Mouse (Mus musculus) ES-Bruce4 (cell line): ENCODE measurements around the gene Ubap2l. TPM values are rescaled to one million over a fixed set of nuclear protein-coding genes. Genes with fewer than 3 reads are reported as not detected.

Experiments used
- H3K27ac ChIP-seq: 2 replicates; pipeline ENCODE4 v1.5.1; 2012; ENCODE audit warnings: low read length, inconsistent platforms; ENCODE audit not compliant: insufficient read depth
- H3K27me3 ChIP-seq: 2 replicates; pipeline ENCODE4 v1.6.1; 2012; ENCODE audit warnings: mild to moderate bottlenecking, low read length, inconsistent platforms; ENCODE audit not compliant: control insufficient read depth, poor library complexity, insufficient read depth, severe bottlenecking
- H3K36me3 ChIP-seq: 2 replicates; pipeline ENCODE4 v1.6.1; 2012; ENCODE audit warnings: inconsistent platforms, mild to moderate bottlenecking, low read length, moderate library complexity; ENCODE audit not compliant: control insufficient read depth, poor library complexity, insufficient read depth, severe bottlenecking
- H3K4me1 ChIP-seq: one replicate; pipeline ENCODE4 v1.8.1; 2011; ENCODE audit warnings: low read length; ENCODE audit not compliant: control insufficient read depth, insufficient read depth
- H3K4me3 ChIP-seq: 2 replicates; pipeline ENCODE4 v1.5.1; 2011; ENCODE audit warnings: low read depth, mild to moderate bottlenecking, low read length
- H3K9ac ChIP-seq: 2 replicates; pipeline ENCODE4 v1.6.1; 2012; ENCODE audit warnings: low read depth, mild to moderate bottlenecking, inconsistent platforms; ENCODE audit not compliant: poor library complexity, severe bottlenecking
- H3K9me3 ChIP-seq: replicated peaks from 2 replicates; pipeline ENCODE4 v1.6.1; 2012; ENCODE audit warnings: mild to moderate bottlenecking, low read length, inconsistent platforms; ENCODE audit not compliant: control insufficient read depth, poor library complexity, insufficient read depth, severe bottlenecking
- CTCF ChIP-seq: IDR thresholded peaks from one replicate; pipeline ENCODE4 v1.8.1; 2011; ENCODE audit warnings: low read depth, low read length
- EP300 ChIP-seq: IDR thresholded peaks from 2 replicates; pipeline ENCODE4 v1.6.1; 2011; ENCODE audit warnings: low read depth, low read length; ENCODE audit not compliant: insufficient read depth
- POLR2A ChIP-seq: IDR thresholded peaks from one replicate; pipeline ENCODE4 v1.8.1; 2011; ENCODE audit warnings: low read length; ENCODE audit not compliant: insufficient read depth
- polyA plus RNA-seq: library from polyadenylated mRNA; stranded (reverse); fragments of >200 nt; gene quantifications from 2 replicates; pipeline ENCODE4 v1.2.4, GENCODE M21; 2011; ENCODE audit warnings: low read depth; ENCODE audit not compliant: missing spikeins, insufficient read depth, insufficient read length

Gene Ubap2l
- polyA plus RNA-seq = 414 and 432 TPM in 2 replicates

- Histone ChIP-seq H3K9me3 (no peaks in the 10 kb centered on the region), H3K4me1 (no peaks in the 10 kb centered on the region), H3K36me3 (peaks cover 35% of the 10 kb centered on the region), H3K4me3 (peak within 1 kb of the TSS; percentile 90), H3K9ac (peak within 1 kb of the TSS; percentile 99), H3K27me3 (no peaks in the 10 kb centered on the region), H3K27ac (peak within 1 kb of the TSS; percentile 49)
- TF ChIP-seq EP300 (no peak), POLR2A (no peak), CTCF (no peak)
These were observed at the start of gene Ubap2l for GRCm38 (mm10) chr3:90052351-90053241. TSS of gene Ubap2l (minus strand) at chr3:90052628.

DNA sequence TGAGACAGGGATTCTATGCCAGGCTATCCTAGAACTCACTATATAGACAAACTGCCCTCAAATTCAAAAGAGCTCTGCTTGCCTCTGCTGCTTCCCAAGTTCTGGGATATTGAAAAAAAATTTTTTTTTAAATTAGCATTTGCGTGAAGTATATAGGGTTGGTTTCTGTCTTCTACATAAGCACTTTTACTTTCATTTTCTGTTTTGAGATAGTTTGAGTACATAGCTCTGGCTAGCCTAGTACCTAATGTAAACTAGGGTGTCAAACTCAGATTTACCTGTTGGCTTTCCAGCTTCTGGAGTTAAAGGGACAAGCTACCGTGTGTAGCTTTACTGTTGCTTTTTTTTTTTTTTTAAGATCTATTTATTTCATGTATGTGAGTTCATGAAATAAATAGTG, 49.2 kb upstream of the Ubap2l start:
- H3K4me3 ChIP-seq = no peak overlapping the region
- no peaks in the 10 kb centered on the region for H3K27me3 ChIP-seq
- peaks cover 2% of the 10 kb centered on the region; the same call in 1 of the 2 replicates for H3K36me3 ChIP-seq
- TF ChIP-seq CTCF = no peak
- H3K4me1 ChIP-seq = peaks cover 5% of the 10 kb centered on the region
- H3K9me3 ChIP-seq = no peaks in the 10 kb centered on the region
- H3K9ac ChIP-seq = no peak overlapping the region
- no peak overlapping the region for H3K27ac ChIP-seq

- Histone ChIP-seq H3K9ac (no peak overlapping the region), H3K9me3 (no peaks in the 10 kb centered on the region), H3K4me3 (no peak overlapping the region), H3K36me3 (peaks cover 5% of the 10 kb centered on the region), H3K4me1 (peaks cover 5% of the 10 kb centered on the region), H3K27ac (no peak overlapping the region), H3K27me3 (no peaks in the 10 kb centered on the region)
- TF ChIP-seq EP300 (no peak), CTCF (no peak)
These were observed 48.6 kb upstream of the Ubap2l start for GRCm38 (mm10) chr3:90101010-90101409.

DNA sequence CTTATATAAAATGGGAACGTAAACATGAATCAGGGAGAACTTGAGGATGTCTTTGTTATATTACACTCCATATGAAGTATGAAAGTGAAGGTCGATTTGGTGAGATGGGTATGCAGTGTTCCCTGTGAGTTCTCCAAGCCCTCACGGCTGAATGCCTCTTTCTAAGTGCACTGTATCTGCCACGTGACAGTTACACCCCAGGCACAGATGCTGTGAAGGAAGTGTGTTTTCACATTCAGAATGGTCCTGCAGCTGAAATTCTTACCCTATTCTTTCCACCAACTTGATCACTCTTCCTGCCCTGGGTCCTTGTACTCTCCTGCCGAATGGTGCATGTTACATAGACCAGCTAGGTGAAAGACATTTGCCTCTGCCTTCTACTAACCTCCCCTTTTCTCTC, 45.5 kb upstream of the Ubap2l start:
- TF ChIP-seq CTCF (no peak), POLR2A (no peak), EP300 (no peak)
- peaks cover 21% of the 10 kb centered on the region for H3K36me3 ChIP-seq
- peaks cover 5% of the 10 kb centered on the region for H3K4me1 ChIP-seq
- no peaks in the 10 kb centered on the region for H3K27me3 ChIP-seq
- no peak overlapping the region for H3K9ac ChIP-seq
- no peak overlapping the region for H3K4me3 ChIP-seq
- peak overlapping the region; percentile 73 for H3K27ac ChIP-seq
- H3K9me3 ChIP-seq = no peaks in the 10 kb centered on the region

DNA sequence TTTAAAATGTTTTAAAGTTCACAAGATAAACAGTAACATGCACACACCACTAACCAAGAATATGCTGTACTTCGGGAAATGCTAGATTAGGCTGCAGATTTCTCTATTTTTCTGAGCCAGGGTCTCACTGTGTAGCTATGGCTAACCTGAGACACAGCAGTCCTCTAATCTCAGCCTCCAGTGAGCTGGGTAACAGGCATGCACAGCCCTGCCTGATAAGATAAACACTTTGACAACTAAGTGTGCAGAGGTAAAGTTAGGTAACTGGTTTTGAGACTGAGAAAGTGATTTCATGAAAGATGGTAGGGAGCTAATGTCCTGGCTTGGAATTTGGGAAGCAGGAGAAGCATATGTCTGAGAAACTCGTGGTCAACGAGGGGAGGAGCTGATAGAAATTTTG, 42.0 kb upstream of the Ubap2l start:
- Histone ChIP-seq H3K9ac (no peak overlapping the region), H3K9me3 (no peaks in the 10 kb centered on the region), H3K4me1 (peaks cover 3% of the 10 kb centered on the region), H3K27ac (0 out of 2 replicates have a peak overlapping the region, but pooled peaks have one; percentile 33), H3K36me3 (peaks cover 52% of the 10 kb centered on the region), H3K27me3 (no peaks in the 10 kb centered on the region), H3K4me3 (no peak overlapping the region)
- TF ChIP-seq POLR2A = no peak
- no peak for TF ChIP-seq CTCF
- TF ChIP-seq EP300 = no peak

- H3K27me3 ChIP-seq = no peaks in the 10 kb centered on the region
- H3K9me3 ChIP-seq = no peaks in the 10 kb centered on the region
- TF ChIP-seq CTCF (no peak), POLR2A (no peak), EP300 (no peak)
- no peak overlapping the region for H3K27ac ChIP-seq
- H3K36me3 ChIP-seq = peaks cover 79% of the 10 kb centered on the region
- H3K9ac ChIP-seq = no peak overlapping the region
- H3K4me3 ChIP-seq = no peak overlapping the region
- H3K4me1 ChIP-seq = no peaks in the 10 kb centered on the region
These were observed 38.5 kb upstream of the Ubap2l start for GRCm38 (mm10) chr3:90090892-90091291.
